Mouse (Mus musculus) liver, adult 2 months (tissue): ENCODE measurements around the gene Nrgn. TPM values are rescaled to one million over a fixed set of nuclear protein-coding genes. Genes with fewer than 3 reads are reported as not detected.

ENCODE experiments used
- DNase-seq: peaks from one replicate; pipeline ENCODE4 v3.0.0-alpha.2; 2011; ENCODE audit warnings: low read depth, low spot score; ENCODE audit errors: extremely low read depth
- H3K27ac ChIP-seq: fragments of 200-500 bp; replicated peaks from 2 replicates; pipeline ENCODE4 v1.5.1; 2012; ENCODE audit warnings: low read depth, mild to moderate bottlenecking, control low read depth, inconsistent platforms, low read length; ENCODE audit not compliant: insufficient read depth
- H3K27me3 ChIP-seq: fragments of 200-500 bp; 2 replicates; pipeline ENCODE4 v1.6.1; 2012; ENCODE audit warnings: mild to moderate bottlenecking, moderate library complexity, low read length, inconsistent platforms; ENCODE audit not compliant: control insufficient read depth, insufficient read depth
- H3K36me3 ChIP-seq: fragments of 200-500 bp; 2 replicates; pipeline ENCODE4 v1.6.1; 2012; ENCODE audit warnings: low read length, inconsistent platforms; ENCODE audit not compliant: control insufficient read depth, insufficient read depth
- H3K4me1 ChIP-seq: fragments of 200-500 bp; 2 replicates; pipeline ENCODE4 v1.6.1; 2011; ENCODE audit warnings: low read length; ENCODE audit not compliant: control insufficient read depth, insufficient read depth
- H3K4me3 ChIP-seq: fragments of 200-500 bp; 2 replicates; pipeline ENCODE4 v1.5.1; 2011; ENCODE audit warnings: low read depth, mild to moderate bottlenecking, control low read depth, low read length, moderate library complexity; ENCODE audit not compliant: insufficient read depth
- H3K79me2 ChIP-seq: fragments of 200-500 bp; 2 replicates; pipeline ENCODE4 v1.6.1; 2012; ENCODE audit warnings: inconsistent platforms, mild to moderate bottlenecking, low read length, moderate library complexity; ENCODE audit not compliant: control insufficient read depth, insufficient read depth
- H3K9ac ChIP-seq: fragments of 200-500 bp; 2 replicates; pipeline ENCODE4 v1.6.1; 2012; ENCODE audit warnings: low read depth, mild to moderate bottlenecking, control low read depth, inconsistent platforms, low read length
- CTCF ChIP-seq: fragments of 200-500 bp; IDR thresholded peaks from 2 replicates; pipeline ENCODE4 v1.5.1; 2011; ENCODE audit warnings: low read depth, low read length, control low read depth
- POLR2A ChIP-seq: fragments of 200-500 bp; IDR thresholded peaks from 2 replicates; pipeline ENCODE4 v1.6.1; 2011; ENCODE audit warnings: low read length, control low read depth; ENCODE audit not compliant: insufficient read depth; ENCODE audit errors: extremely low read depth
- WGBS: fragments of 180-500 bp; shearing (Covaris S2); methylation state at CpG from one replicate; pipeline ENCODE4 v1.1.7; 2018; 5-methylcytosine and 5-hydroxymethylcytosine counted together
- polyA plus RNA-seq: library from polyadenylated mRNA; depleted of rRNA; stranded (reverse); fragments of >200 nt; gene quantifications from 2 replicates; pipeline ENCODE4 v1.2.3, GENCODE M21; 2012; rRNA removed
- total RNA-seq: library from RNA; depleted of rRNA; stranded (reverse); fragments of >200 nt; gene quantifications from 2 replicates; pipeline ENCODE4 v1.2.3, GENCODE M21; 2014; rRNA removed

Gene Nrgn
- total and polyA plus RNA-seq, 2 experiments: 0.09 to 0.86 TPM

DNA sequence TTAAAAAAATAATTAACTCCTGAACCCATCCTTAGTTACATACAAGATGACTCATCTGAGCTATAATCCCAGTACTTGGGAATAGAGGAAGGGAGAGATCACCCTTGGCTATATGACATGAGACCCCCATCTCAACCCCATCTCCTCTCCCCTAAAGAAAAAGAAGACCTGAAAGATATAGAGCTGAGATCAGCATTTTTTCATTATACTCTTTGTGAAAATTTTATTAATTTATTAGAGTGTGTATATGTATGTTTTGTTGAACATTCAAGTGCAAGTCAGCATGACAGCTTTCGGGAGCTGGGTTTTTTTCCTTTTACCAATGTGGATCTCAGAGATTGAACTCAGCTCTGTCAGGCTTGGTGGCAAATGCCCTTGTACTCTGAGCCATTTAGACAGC lies 51.5 kb downstream of the Nrgn start:
- DNase-seq: no peak
- 98% methylated on average over 1 of the region's 1 CpGs for WGBS
- no peak overlapping the region for H3K27ac ChIP-seq

DNA sequence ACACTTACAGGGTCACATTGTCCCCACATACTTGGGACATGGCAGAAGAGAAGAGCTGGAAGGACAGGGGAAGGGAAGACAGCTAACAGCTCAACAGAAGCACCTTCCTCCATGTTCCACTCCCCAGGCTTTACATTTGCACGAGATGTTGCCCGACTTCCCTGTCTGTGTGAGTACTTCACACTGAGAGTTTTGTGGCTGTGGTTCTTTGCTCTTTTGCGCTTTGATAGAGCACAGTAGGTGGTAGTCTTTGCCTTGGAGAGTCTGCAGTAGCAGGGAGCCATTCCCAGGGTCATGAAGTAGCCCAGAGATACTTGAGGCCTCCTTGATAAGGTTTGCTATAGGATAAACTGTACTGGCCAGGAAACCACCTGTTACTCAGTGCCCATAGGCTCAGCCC lies 52.5 kb downstream of the Nrgn start:
- no peaks in the 10 kb centered on the region for H3K36me3 ChIP-seq
- no peaks in the 10 kb centered on the region; the same call in 1 of the 2 replicates for H3K4me1 ChIP-seq
- no peak for TF ChIP-seq POLR2A
- TF ChIP-seq CTCF: no peak
- no peak overlapping the region for H3K4me3 ChIP-seq
- DNase-seq: no peak
- WGBS: 89% methylated on average over 3 of the region's 3 CpGs
- no peak overlapping the region for H3K9ac ChIP-seq
- H3K27me3 ChIP-seq: no peaks in the 10 kb centered on the region
- H3K27ac ChIP-seq: no peak overlapping the region
- peaks cover 28% of the 10 kb centered on the region; the same call in 1 of the 2 replicates for H3K79me2 ChIP-seq

More for the DNA sequence above, 51.5 kb downstream of the Nrgn start:
- TF ChIP-seq CTCF (no peak), POLR2A (no peak)
- Histone ChIP-seq H3K4me1 (no peaks in the 10 kb centered on the region; the same call in 1 of the 2 replicates), H3K79me2 (peaks cover 23% of the 10 kb centered on the region; the same call in 1 of the 2 replicates), H3K36me3 (no peaks in the 10 kb centered on the region), H3K4me3 (no peak overlapping the region), H3K27me3 (no peaks in the 10 kb centered on the region), H3K9ac (no peak overlapping the region)

GRCm38 (mm10) chr9:37496325-37496724 lies 56.4 kb downstream of the Nrgn start:
- TF ChIP-seq CTCF (no peak), POLR2A (no peak)
- no peaks in the 10 kb centered on the region for H3K27me3 ChIP-seq
- no peak for DNase-seq
- no peak overlapping the region for H3K4me3 ChIP-seq
- peaks cover 19% of the 10 kb centered on the region; the same call in 1 of the 2 replicates for H3K79me2 ChIP-seq
- H3K9ac ChIP-seq: no peak overlapping the region
- no peaks in the 10 kb centered on the region for H3K36me3 ChIP-seq
- H3K4me1 ChIP-seq: no peaks in the 10 kb centered on the region; the same call in 1 of the 2 replicates
- H3K27ac ChIP-seq: no peak overlapping the region

DNA sequence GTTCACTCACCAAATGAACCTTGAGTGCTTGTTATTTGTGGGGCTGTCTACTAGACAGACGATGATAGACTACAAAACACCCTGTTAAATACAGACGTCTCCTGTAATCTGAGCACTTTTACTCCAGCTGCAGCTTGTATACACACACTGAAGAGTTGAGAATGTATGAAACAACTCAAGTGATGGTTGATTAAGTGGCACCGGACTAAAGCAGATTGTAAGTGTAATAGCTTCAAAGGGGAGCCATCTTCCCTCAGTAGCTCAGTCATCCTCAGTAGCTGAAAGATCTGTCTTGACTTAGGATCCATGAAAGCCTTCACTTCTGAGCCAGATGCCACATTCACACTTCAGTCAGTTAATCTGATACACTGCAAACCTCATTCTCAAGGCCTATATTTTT lies 56.9 kb downstream of the Nrgn start:
- no peak for DNase-seq
- Histone ChIP-seq H3K9ac (no peak overlapping the region), H3K27ac (no peak overlapping the region), H3K4me1 (no peaks in the 10 kb centered on the region; the same call in 1 of the 2 replicates), H3K4me3 (no peak overlapping the region), H3K27me3 (no peaks in the 10 kb centered on the region), H3K79me2 (peaks cover 19% of the 10 kb centered on the region; the same call in 1 of the 2 replicates), H3K36me3 (no peaks in the 10 kb centered on the region)
- TF ChIP-seq CTCF: no peak
- no peak for TF ChIP-seq POLR2A
- 87% methylated on average over 3 of the region's 3 CpGs for WGBS

Other genes with a start within 250 kb of the Nrgn start
- 1.9 and 2.1 TPM in 2 replicates for gene Ccdc15, start 204.5 kb downstream of the Nrgn start, total RNA-seq
- gene Ccdc15, start 204.5 kb downstream of the Nrgn start, polyA plus RNA-seq: 0.35 and 0.59 TPM in 2 replicates
- gene Hepacam, start 185.6 kb downstream of the Nrgn start, total RNA-seq: not detected in 2 replicates
- 0.02 TPM in 1 of 2 replicates, not detected in the other for gene Hepacam, start 185.6 kb downstream of the Nrgn start, polyA plus RNA-seq
- 3.6 and 6.8 TPM in 2 replicates for gene Robo4, start 151.0 kb downstream of the Nrgn start, total RNA-seq
- 5.0 and 7.4 TPM in 2 replicates for gene Robo4, start 151.0 kb downstream of the Nrgn start, polyA plus RNA-seq
- 0.07 TPM in 1 of 2 replicates, not detected in the other for gene Robo3, start 119.7 kb downstream of the Nrgn start, total RNA-seq
- gene Robo3, start 119.7 kb downstream of the Nrgn start, polyA plus RNA-seq: 0.41 and 0.67 TPM in 2 replicates
- gene Msantd2, start 63.6 kb downstream of the Nrgn start, total RNA-seq: 10.3 and 11.7 TPM in 2 replicates
- gene Msantd2, start 63.6 kb downstream of the Nrgn start, polyA plus RNA-seq: 8.3 and 16.2 TPM in 2 replicates
- 7.7 and 13.5 TPM in 2 replicates for gene Esam, start 24.8 kb downstream of the Nrgn start, total RNA-seq
- gene Esam, start 24.8 kb downstream of the Nrgn start, polyA plus RNA-seq: 6.3 and 8.8 TPM in 2 replicates
- 1.5 and 1.6 TPM in 2 replicates for gene Vsig2, start 13.6 kb downstream of the Nrgn start, total RNA-seq
- gene Vsig2, start 13.6 kb downstream of the Nrgn start, polyA plus RNA-seq: 0.78 and 1.5 TPM in 2 replicates
- gene Siae, start 2.8 kb upstream of the Nrgn start, total RNA-seq: 27.5 and 27.9 TPM in 2 replicates
- 17.4 and 17.7 TPM in 2 replicates for gene Siae, start 2.8 kb upstream of the Nrgn start, polyA plus RNA-seq
- gene Spa17, start 60.8 kb upstream of the Nrgn start, total RNA-seq: 0.27 and 0.55 TPM in 2 replicates
- gene Spa17, start 60.8 kb upstream of the Nrgn start, polyA plus RNA-seq: 0.13 TPM in 1 of 2 replicates, not detected in the other
- 35.0 and 35.8 TPM in 2 replicates for gene Tbrg1, start 104.4 kb upstream of the Nrgn start, total RNA-seq
- 19.2 and 23.8 TPM in 2 replicates for gene Tbrg1, start 104.4 kb upstream of the Nrgn start, polyA plus RNA-seq
- gene Panx3, start 116.3 kb upstream of the Nrgn start, total RNA-seq: not detected in 2 replicates
- gene Panx3, start 116.3 kb upstream of the Nrgn start, polyA plus RNA-seq: not detected in 2 replicates
- not detected in 2 replicates for gene Olfr160, start 163.3 kb upstream of the Nrgn start, total RNA-seq
- not detected in 2 replicates for gene Olfr160, start 163.3 kb upstream of the Nrgn start, polyA plus RNA-seq
- gene Olfr874, start 192.2 kb upstream of the Nrgn start, total RNA-seq: not detected in 2 replicates
- not detected in 2 replicates for gene Olfr874, start 192.2 kb upstream of the Nrgn start, polyA plus RNA-seq
- gene Olfr875, start 219.0 kb upstream of the Nrgn start, total RNA-seq: not detected in 2 replicates
- gene Olfr875, start 219.0 kb upstream of the Nrgn start, polyA plus RNA-seq: not detected in 2 replicates